Mouse (Mus musculus) embryo, embryonic 11 days (tissue): ENCODE results near the gene Olfr71.

ENCODE experiments used
- DNase-seq: peaks from one replicate; pipeline ENCODE4 v3.0.0-alpha.2; 2015

Olfr71 gene

GRCm38 (mm10) chr4:43711821-43712220, 1.8 kb upstream of the Olfr71 start:
- peak; percentile 77 for DNase-seq

DNA sequence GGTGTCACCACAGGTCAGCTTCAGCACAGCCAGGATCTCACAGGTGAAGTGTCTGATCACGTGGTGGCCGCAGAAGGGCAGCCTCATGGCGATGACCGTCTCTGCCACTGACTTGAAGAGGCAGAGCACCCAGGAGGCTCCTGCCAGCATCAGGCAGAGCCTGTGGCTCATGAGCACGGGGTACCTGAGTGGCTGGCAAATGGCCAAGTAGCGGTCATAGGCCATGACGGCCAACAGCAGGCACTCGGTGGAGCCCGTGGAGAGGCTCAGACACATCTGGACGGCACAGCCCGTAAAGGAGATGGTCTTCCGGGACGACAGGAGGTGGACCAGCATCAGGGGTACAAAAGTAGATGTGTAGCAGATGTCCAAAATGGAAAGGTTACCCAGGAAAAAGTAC, 4.1 kb downstream of the Olfr71 start:
- no peak for DNase-seq

- DNase-seq, result no peak
Observed at GRCm38 (mm10) chr4:43703851-43704250, 6.2 kb downstream of the Olfr71 start.

- DNase-seq, result no peak
Observed at GRCm38 (mm10) chr4:43703439-43703838, 6.6 kb downstream of the Olfr71 start.

GRCm38 (mm10) chr4:43700707-43701106, 9.3 kb downstream of the Olfr71 start, which contains the start of gene Olfr70:
Olfr70 (minus strand) TSS chr4:43700807.
- no peak for DNase-seq

GRCm38 (mm10) chr4:43696561-43696960, 13.5 kb downstream of the Olfr71 start:
- no peak for DNase-seq

DNA sequence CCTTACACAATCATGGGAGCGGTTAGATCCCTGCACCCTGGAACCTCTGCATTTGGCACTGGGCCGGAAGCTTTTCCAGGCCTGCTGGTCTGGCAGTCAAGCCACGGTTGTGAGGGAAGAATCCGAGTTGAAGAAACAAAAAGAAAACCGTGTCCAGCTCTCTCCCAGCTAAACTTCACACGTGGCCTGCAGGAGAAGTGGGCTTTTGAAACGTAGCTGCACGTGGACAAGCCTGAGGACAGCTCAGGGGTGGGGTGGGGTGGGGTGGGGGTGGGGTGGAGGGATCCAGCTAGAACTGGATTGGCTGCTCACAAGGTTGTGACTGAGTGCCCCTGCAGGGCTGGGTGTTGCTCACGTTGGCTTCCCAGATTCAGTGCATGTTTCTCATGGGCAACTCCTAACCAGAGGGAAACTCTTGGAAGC, 14.8 kb downstream of the Olfr71 start:
- no peak for DNase-seq

- no peak for DNase-seq
Observed at GRCm38 (mm10) chr4:43694439-43695248, 15.4 kb downstream of the Olfr71 start.

DNA sequence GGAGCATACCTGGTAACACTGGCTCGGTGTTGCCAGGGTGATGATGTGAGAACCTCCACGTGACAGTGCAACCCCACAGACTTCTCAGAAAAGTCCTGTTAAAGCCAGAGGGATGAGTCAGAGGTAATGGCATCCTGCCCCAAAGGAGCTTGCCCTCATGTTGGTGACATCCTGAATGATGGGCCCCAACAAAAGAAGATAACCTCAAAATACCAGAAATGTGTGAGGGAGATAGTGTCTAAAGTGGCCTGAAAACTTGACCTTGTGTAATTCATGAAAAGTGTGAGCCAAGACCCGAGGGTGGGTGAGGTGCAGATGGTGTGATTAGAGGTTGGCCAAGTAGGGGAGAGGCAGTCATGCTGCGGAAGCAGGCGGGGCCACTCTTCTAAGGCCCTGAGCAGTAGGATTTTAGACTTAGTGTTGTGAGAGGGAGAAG, 16.2 kb downstream of the Olfr71 start:
- no peak for DNase-seq

DNA sequence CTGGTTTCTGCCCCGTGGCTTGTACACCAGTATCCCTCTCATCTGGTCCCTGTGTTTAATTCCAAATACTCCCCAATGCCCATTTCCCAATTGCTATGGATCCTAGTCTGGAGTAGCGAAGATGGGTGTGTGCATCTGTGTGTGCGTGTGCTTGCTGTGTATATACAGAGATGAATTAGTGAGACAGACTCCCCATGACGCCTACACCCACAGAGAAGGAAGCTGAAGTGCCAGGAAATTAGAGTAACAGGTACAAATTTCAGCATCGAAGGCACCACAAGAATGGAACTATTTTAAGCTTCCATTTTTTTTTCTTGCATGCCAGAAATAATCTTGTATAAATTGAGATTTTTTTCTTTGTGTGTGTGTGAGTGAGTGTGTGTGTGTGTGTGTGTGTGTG, 19.0 kb downstream of the Olfr71 start:
- no peak for DNase-seq

GRCm38 (mm10) chr4:43690021-43690420, 20.0 kb downstream of the Olfr71 start:
- no peak for DNase-seq

GRCm38 (mm10) chr4:43679416-43680043, 30.5 kb downstream of the Olfr71 start:
- no peak for DNase-seq

- no peak for DNase-seq
Observed at GRCm38 (mm10) chr4:43678541-43678940, 31.5 kb downstream of the Olfr71 start.

DNA sequence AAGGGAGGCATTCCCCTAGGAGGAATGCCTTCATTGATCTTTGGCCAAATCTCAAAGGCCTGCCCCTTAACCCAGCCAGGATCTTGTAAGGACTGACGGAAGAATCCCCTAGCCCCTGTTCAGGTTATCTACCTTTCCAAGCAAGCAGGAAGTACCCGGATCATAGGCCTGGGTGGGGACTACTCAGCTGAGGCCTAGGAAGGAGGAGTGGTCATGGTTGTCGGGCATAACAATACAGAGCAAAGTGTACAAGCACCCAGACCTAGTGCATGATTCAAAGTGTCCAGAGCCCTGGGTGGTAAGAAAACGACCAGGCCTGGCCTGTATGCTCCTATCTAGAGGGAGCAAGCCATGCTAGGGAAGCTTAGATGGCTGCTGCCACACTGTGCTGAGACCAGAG, 34.4 kb downstream of the Olfr71 start:
- DNase-seq, result no peak

- no peak for DNase-seq
Observed at GRCm38 (mm10) chr4:43674974-43675373, 35.1 kb downstream of the Olfr71 start.

DNA sequence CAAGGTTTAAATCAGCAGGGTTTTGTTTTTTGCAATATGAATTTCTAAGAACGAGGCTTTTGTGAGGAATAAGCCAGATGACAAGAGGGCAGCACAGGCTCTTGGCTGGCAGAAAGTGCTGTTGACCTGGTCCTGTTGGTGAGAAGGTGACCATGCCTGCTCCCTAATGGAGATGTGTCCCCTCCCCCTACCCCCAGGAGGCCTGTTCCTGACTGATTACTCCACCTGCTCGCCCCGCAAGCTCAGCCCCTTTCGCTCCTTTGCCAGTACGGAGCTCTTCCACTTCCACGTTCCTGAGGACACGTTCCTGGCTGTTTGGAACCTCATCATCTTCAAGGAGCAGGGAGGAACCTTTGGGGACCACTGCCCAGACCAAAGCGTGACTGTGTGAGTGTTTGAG, 36.4 kb downstream of the Olfr71 start:
- no peak for DNase-seq

GRCm38 (mm10) chr4:43672070-43672469, 38.0 kb downstream of the Olfr71 start:
- peak; percentile 95 for DNase-seq

DNA sequence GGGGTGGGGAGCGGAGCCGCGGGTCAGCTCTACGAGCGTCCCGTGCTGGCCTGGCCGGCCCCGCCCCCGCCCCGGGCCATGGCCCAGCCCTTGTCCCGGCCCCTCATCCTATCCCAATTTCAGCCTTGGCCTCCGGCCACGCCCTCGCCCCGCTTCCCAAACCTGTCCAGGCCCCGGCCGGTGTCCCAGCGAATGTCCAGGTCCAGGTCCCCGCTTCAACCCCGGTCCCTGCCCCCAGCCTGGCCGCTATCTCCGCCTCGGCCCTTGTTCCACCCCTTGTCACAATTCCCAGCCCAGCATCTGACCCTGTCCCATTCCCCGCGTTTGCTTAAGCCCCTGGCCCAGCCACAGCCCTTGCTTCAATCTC, 40.6 kb downstream of the Olfr71 start:
- DNase-seq, result peak; percentile 75

DNA sequence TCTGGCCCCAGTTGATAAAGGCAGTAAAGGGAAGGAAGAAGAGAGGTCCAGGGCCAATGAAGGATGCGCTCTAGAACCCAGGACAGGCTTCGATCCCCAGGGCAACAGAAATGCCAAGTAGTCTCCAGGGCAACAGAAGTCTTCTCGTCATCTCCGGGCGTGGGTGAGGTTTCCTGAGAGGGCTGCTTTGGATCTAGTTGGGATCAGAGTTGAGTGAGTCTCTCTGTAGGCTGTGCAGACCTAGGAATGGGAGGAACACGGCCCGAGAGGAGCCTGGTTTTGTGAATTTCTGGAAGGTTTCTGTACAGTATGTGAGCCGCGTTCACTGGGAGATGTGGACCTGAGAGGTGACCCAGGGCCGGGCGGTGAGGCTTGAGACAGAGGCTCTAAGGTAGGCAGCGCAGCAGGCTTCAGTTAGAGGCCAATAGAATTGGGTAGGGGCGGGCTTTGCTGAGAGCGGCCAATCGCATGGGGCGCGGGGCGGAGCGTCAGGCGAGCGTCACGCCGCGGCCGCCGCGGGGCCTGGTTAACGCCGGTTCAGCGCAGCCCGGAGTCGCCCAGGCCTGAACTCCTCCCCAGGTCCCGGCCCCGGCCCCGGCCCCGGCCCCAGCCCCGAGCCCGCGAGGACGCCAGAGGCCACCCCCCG, 41.1 kb downstream of the Olfr71 start, which contains the start of the genes Tmem8b and Fam221b:
TSS of gene Tmem8b (plus strand) at position 190 of the 646 bp plus-strand sequence.
TSS of gene Fam221b (minus strand) at position 364 of the 646 bp plus-strand sequence.
- DNase-seq, result peak; percentile 95

- DNase-seq, result peak; percentile 55
Observed at GRCm38 (mm10) chr4:43666412-43666811, 43.6 kb downstream of the Olfr71 start.

DNA sequence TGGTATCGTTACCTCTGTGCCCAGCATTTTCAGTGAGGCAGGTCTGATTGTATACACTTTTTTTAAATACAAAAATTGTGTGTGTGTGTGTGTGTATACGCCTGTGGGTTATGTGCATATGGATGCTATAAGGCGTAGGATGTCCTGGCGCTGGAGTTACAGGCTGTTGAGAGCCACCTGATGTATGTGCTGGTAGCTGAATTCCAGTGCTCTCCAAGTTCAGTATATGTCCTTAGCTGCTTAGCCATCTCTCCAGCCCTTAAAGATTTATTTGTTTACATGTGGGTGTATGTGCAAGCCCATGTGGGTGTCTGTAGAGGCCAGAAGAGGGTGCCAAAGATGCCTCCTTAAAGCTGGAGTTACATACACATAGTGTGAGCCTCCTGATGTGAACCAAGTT, 52.9 kb downstream of the Olfr71 start:
- DNase-seq, result no peak

DNA sequence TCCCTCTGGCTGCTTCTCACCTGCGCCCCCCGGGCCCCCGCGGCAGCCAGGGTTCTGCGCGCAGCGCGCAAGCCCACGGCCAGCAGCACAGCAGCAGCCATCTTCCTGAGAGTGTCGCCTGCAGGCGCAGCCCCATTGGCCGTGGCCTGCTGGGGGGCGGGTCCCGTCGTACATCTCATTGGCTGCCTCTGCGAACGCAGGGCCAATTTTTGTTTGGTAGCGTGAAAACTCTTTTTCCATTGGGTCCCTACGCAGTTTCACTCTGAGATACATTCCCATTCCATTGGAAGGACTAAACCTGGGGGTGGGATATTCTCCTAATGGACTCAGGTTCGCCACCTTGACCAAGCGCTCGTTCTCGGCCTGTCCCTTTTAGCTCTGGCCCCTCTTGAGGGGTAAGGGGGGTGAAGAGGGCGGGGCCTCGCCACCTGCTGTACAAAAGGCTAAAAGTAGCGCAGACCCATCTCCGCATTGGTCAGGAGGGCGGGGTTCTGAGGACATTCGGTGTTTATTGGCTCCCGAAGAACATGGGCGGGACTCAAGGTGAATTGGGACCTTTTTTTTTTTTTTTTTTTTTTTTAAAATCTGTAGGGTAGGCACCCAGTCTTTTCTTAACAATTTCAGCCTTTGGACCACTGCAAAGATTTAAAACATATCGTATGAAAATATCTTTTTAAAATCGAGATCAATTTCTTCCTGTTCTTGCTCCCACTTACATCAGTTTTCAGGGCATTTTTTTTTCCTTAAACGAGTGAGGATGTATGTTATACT, 53.5 kb downstream of the Olfr71 start, which contains the start of gene Hint2:
TSS of gene Hint2 (minus strand) at position 128 of the 771 bp plus-strand sequence.
- DNase-seq, result peak; percentile 96
